Mouse (Mus musculus) forebrain, embryonic 12.5 days (tissue): Measurements from ENCODE around the gene Skap2. TPM values are rescaled to one million over a fixed set of nuclear protein-coding genes. Genes with fewer than 3 reads are reported as not detected.

ENCODE experiments used
- ATAC-seq: fragments of 200-750 bp; cut with Nextera tagmentation; 2 replicates; pipeline ENCODE4 v1.8.0; 2017; ENCODE audit warnings: moderate TSS enrichment; ENCODE audit not compliant: low FRiP score
- H3K27ac ChIP-seq: fragments of 300-500 bp; sonication (generic); 2 replicates; pipeline ENCODE4 v1.5.1; 2016; ENCODE audit warnings: mild to moderate bottlenecking
- H3K27me3 ChIP-seq: fragments of 300-500 bp; sonication (generic); 2 replicates; pipeline ENCODE4 v1.6.1; 2016; ENCODE audit warnings: mild to moderate bottlenecking
- H3K36me3 ChIP-seq: fragments of 300-500 bp; sonication (generic); replicated peaks from 2 replicates; pipeline ENCODE4 v1.6.1; 2016; ENCODE audit warnings: mild to moderate bottlenecking
- H3K4me1 ChIP-seq: fragments of 300-500 bp; sonication (generic); 2 replicates; pipeline ENCODE4 v1.6.1; 2016
- H3K4me2 ChIP-seq: fragments of 300-500 bp; sonication (generic); 2 replicates; pipeline ENCODE4 v1.6.1; 2016; ENCODE audit warnings: mild to moderate bottlenecking, moderate library complexity
- H3K4me3 ChIP-seq: fragments of 300-500 bp; sonication (generic); replicated peaks from 2 replicates; pipeline ENCODE4 v1.5.1; 2016; ENCODE audit warnings: mild to moderate bottlenecking
- H3K9ac ChIP-seq: fragments of 300-500 bp; sonication (generic); 2 replicates; pipeline ENCODE4 v1.6.1; 2016; ENCODE audit warnings: mild to moderate bottlenecking
- H3K9me3 ChIP-seq: fragments of 300-500 bp; sonication (generic); 2 replicates; pipeline ENCODE4 v1.6.1; 2016
- whole genome bisulfite sequencing: fragments of 180-500 bp; shearing (Covaris S2); methylation state at CpG from one replicate; pipeline ENCODE4 v1.1.7; 2016; 5-methylcytosine and 5-hydroxymethylcytosine counted together
- polyA plus RNA-seq: library from polyadenylated mRNA; unstranded; fragments of >200 nt; fragmentation: Nextera tagmentation; extraction: Ambion mirVana; gene quantifications from 2 replicates; pipeline ENCODE4 v1.2.1, GENCODE M21; 2016

The Skap2 gene
- polyA plus RNA-seq, 1 experiment from 2014 or later: 6.6 TPM

DNA sequence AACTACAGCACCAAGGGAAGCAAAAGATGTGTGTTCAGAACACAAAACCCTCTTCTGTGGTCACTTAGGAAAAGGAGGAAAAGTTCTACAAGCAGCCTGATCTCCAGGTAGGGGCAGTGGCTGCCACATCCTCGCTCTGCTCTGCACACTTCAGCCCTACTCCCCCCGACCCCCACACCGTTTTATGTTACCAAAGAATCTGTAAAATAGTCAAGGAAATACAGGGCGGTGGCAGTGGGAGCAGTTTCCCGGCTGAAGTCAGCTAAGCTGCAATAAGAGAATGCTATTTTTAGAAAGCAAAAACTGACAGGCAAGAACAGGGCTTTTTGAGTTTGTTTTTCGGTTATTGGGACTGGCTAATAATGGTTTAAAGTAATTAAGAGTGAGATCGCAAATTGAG is 160.8 kb downstream of the Skap2 start:
- peaks cover 48% of the 10 kb centered on the region for H3K4me1 ChIP-seq
- no peak overlapping the region for H3K9ac ChIP-seq
- H3K27me3 ChIP-seq: peaks cover 39% of the 10 kb centered on the region
- H3K27ac ChIP-seq: no peak overlapping the region
- no peaks in the 10 kb centered on the region for H3K36me3 ChIP-seq
- WGBS: 45% methylated on average over 7 of the region's 7 CpGs
- H3K4me2 ChIP-seq: no peak overlapping the region
- no peaks in the 10 kb centered on the region for H3K9me3 ChIP-seq
- no peak for ATAC-seq
- H3K4me3 ChIP-seq: no peak overlapping the region

DNA sequence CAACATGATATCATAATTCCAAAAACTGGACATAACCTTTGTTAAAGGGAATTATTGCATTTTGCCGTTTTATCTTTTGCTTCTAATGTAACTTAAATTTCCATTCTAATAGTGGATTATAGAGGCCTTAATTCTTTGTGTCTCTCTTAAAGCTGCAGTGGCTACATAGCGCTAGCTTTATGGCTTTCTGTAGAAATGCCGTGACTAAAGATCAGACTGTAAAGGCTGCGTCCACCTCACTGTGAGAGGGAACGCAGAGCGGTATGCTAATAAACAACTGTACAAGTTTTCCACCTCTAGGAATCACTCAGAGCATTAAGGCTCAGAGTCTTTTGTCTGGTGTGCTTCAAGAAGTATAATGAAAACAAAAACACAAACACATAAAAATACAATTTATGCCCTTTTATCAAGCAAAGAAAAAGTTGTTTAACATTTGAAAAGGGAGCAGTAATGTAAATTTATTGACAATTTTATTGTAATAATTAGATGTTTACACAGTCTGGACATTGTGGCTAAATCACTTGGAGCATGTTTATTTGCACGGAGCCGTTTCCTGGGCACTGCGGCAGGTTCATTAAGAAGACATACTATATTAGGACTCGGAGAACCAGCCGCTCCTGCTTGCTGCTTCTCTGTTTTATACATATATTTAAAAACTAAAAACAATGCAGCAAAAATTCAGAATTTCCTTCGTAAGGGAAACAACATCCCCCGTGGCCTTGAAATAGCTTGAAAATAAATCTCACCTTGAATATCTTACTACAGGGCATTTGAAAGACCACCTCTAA is 162.1 kb downstream of the Skap2 start:
- Histone ChIP-seq H3K4me1 (peaks cover 48% of the 10 kb centered on the region), H3K4me2 (peak overlapping the region; percentile 46), H3K4me3 (0 out of 2 replicates have a peak overlapping the region, but pooled peaks have one; percentile 0), H3K9me3 (no peaks in the 10 kb centered on the region), H3K27ac (peak overlapping the region; percentile 86), H3K27me3 (peaks cover 39% of the 10 kb centered on the region), H3K36me3 (no peaks in the 10 kb centered on the region), H3K9ac (no peak overlapping the region)
- no peak for ATAC-seq
- WGBS: 45% methylated on average over 13 of the region's 13 CpGs

DNA sequence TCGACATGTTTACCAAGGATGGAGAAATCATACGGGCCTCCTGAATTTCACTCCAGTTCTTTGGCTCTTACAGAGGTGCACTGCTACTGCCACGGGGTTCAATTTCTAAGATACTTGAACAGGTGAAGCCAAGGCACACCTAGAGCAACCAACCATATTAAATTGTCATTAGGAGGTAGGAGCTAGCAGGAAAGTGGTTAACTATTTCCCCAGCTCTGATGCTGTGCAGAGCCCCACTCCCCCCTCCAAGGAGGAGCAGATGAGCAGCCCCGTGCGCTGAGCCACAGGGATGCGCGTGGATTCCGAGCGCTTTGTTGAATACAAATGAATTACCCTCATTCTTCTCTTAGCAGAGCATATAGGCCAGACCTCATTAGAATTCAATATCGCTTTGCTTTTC is 162.8 kb downstream of the Skap2 start:
- Histone ChIP-seq H3K4me1 (peaks cover 49% of the 10 kb centered on the region), H3K27ac (peak overlapping the region; percentile 86), H3K4me2 (peak overlapping the region; percentile 46), H3K9ac (no peak overlapping the region), H3K36me3 (no peaks in the 10 kb centered on the region), H3K4me3 (0 out of 2 replicates have a peak overlapping the region, but pooled peaks have one; percentile 0), H3K27me3 (peaks cover 32% of the 10 kb centered on the region), H3K9me3 (no peaks in the 10 kb centered on the region)
- ATAC-seq: peak; percentile 80
- WGBS: 12% methylated on average over 10 of the region's 10 CpGs

DNA sequence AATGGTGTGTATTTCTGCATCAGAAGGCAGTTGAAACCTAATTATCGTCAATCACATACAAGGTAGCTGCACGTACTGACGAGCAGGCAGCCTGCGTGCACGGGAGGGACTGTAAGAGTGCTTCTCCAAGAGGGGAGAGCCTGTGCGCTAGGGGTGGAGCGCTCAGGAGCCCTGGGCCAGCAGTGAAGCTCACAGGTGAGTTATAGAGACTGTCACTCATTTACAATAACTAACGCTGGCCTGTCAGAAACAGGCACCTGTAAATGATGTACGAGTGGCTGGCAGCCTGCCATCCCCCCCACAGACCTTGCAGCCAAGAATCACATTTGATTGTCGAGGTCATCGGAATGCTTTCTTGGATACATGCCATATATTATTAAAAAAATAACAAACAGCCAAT is 168.2 kb downstream of the Skap2 start:
- WGBS: 48% methylated on average over 11 of the region's 11 CpGs
- no peak overlapping the region for H3K27ac ChIP-seq
- peak; percentile 59; the same call in 1 of the 2 replicates for ATAC-seq
- peaks cover 44% of the 10 kb centered on the region for H3K4me1 ChIP-seq
- no peak overlapping the region for H3K9ac ChIP-seq
- H3K4me2 ChIP-seq: no peak overlapping the region
- no peak overlapping the region for H3K4me3 ChIP-seq
- H3K9me3 ChIP-seq: no peaks in the 10 kb centered on the region
- H3K27me3 ChIP-seq: peaks cover 12% of the 10 kb centered on the region
- no peaks in the 10 kb centered on the region for H3K36me3 ChIP-seq

DNA sequence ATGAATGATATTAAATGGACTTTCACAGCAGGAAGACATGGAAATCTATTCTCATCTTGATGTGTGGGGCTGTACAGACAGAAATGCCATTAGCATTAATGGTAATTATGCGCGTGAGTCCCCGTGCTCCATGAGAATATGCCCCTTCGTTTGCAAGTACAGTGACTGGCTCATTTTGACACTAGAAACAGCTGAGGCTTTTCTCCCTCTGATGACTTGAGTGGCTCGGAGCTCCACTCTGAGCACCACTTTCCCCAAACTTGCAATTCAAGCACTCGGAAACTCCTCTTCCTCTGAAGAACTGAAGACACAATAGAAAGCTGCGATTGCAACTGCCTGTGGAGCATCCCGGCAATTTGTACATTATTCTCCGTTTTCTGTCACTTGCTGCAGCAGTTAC is 169.3 kb downstream of the Skap2 start:
- no peaks in the 10 kb centered on the region for H3K9me3 ChIP-seq
- ATAC-seq: no peak
- H3K4me2 ChIP-seq: no peak overlapping the region
- no peaks in the 10 kb centered on the region for H3K36me3 ChIP-seq
- 0 out of 2 replicates have a peak overlapping the region, but pooled peaks have one; percentile 36 for H3K27ac ChIP-seq
- H3K4me1 ChIP-seq: peaks cover 34% of the 10 kb centered on the region
- H3K9ac ChIP-seq: no peak overlapping the region
- H3K4me3 ChIP-seq: no peak overlapping the region
- H3K27me3 ChIP-seq: peaks cover 15% of the 10 kb centered on the region
- WGBS: 68% methylated on average over 9 of the region's 9 CpGs

DNA sequence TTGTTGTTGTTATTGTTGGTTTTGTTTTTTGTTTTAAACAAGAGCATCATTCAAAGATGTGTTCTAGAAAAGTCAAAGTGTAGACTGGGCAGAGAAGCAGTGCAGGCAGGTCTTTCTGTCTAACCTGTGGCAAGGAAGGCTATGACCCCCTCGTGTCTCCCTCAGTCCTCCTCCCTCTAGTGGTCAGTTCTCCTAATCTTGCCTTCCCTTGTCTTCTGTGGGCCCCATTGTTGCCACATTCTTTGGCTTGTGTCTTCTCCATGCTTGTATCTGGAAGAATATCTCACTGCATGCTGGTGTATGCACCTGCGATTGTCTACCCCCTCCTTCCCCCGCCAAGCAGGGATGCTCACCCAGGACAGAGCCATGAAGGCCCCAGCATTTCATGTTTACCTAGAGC is 174.2 kb downstream of the Skap2 start:
- Histone ChIP-seq H3K27ac (no peak overlapping the region), H3K9ac (no peak overlapping the region), H3K9me3 (no peaks in the 10 kb centered on the region), H3K4me2 (no peak overlapping the region), H3K4me1 (peaks cover 5% of the 10 kb centered on the region), H3K36me3 (no peaks in the 10 kb centered on the region), H3K27me3 (peaks cover 6% of the 10 kb centered on the region; the same call in 1 of the 2 replicates), H3K4me3 (no peak overlapping the region)
- ATAC-seq: no peak
- 73% methylated on average over 3 of the region's 3 CpGs for WGBS

DNA sequence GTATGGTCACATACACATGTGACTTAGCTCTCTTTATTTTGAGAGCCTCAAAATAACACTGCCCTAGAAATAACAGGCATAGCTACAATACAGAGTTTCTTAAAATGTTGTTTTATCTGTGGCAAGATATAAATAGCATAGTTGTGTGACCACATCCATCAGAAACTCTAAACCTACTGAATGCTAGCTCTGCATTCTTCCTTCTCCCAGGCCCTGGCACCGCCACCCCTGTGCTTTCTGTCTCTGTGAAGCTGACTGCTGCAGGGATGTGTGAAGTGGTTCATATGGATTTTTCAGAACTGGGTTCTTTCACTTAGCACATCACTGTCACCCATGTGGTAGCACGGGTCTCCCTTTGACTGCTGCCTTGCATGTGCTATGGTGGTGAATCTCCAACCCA is 179.0 kb downstream of the Skap2 start:
- Histone ChIP-seq H3K4me1 (0 out of 2 replicates have a peak, but pooled peaks cover 6% of the 10 kb centered on the region), H3K27me3 (peaks cover 3% of the 10 kb centered on the region; the same call in 1 of the 2 replicates), H3K36me3 (no peaks in the 10 kb centered on the region), H3K4me2 (no peak overlapping the region), H3K4me3 (no peak overlapping the region), H3K27ac (no peak overlapping the region), H3K9me3 (no peaks in the 10 kb centered on the region), H3K9ac (no peak overlapping the region)
- 88% methylated on average over 2 of the region's 2 CpGs for WGBS
- ATAC-seq: no peak

DNA sequence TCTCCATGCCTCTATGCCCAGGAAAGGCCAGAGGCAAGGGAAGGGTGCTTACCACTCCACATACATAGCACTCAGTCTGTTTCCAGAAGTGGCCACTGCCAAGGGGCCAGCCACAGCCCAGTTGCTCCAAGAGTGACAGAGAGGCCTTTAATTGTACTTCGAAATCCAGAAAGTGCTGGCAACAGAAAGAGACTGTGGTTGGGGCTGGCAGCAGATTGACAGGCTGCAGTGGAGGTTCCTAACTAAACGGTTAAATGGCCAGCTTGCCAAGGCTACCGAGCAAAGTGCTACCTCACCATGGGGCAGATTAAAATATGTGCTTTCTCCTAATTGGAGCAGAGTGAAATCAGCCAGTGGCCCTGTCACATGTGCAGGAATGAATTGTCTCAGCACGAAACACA is 186.7 kb downstream of the Skap2 start:
- Histone ChIP-seq H3K27ac (no peak overlapping the region), H3K4me1 (0 out of 2 replicates have a peak, but pooled peaks cover 7% of the 10 kb centered on the region), H3K9ac (no peak overlapping the region), H3K4me2 (no peak overlapping the region), H3K36me3 (no peaks in the 10 kb centered on the region), H3K4me3 (no peak overlapping the region), H3K27me3 (peaks cover 3% of the 10 kb centered on the region; the same call in 1 of the 2 replicates), H3K9me3 (no peaks in the 10 kb centered on the region; the same call in 1 of the 2 replicates)
- WGBS: 39% methylated on average over 4 of the region's 4 CpGs
- ATAC-seq: no peak

DNA sequence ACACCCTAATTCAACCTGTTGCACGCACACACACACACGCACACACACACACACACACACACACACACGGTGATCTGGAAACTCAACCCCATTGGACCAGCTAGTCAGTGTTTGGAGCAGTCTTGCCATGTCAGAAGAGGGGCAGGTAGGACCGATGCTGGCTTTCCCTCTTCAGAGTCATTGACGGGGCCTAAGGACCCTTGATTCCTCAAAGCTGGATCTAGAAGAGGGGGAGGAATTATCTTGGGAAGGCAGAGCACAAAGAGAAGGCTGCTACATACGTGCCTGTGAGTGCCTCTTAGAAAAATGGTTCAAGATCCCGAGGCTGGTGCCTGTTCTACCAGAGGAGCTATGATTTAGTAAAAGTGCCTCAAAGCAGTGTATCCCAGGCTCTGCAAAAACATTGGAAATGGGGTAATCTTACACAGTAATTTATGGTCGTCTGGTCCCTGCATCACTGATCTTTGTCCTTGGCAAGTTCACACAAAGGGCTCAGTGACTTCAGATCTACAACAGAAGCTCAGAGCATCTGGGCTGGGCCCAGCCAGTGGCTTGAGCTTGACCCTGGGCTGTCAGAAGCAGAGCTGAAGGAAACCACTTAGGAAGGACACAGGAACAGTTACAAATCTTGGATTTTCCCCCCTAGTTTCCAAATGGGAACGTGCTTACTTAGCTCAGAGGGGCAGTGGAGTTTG is 188.1 kb downstream of the Skap2 start:
- WGBS: 78% methylated on average over 9 of the region's 9 CpGs

DNA sequence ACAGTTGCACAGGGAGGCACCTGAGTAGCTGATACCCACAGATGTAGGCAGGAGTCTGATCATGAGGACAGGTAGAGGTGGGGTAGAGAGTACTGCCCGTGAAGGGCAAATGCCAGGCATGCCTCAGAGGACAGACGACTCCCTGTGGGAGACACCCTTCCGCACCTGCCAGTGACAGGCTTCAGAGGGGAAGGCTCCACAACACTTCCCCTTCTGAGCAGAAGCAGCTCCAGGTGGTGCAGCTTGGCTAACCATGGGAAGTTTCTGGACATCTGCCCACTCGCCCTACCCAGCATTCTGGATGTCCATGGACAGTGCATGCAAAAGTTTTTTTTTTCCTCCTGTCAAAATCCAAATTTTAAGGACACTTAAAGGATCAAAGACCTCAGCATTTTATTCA is 190.3 kb downstream of the Skap2 start:
- no peak for ATAC-seq
- no peaks in the 10 kb centered on the region for H3K36me3 ChIP-seq
- no peak overlapping the region for H3K4me3 ChIP-seq
- H3K9me3 ChIP-seq: peaks cover 11% of the 10 kb centered on the region; the same call in 1 of the 2 replicates
- H3K9ac ChIP-seq: no peak overlapping the region
- no peaks in the 10 kb centered on the region for H3K27me3 ChIP-seq
- H3K4me2 ChIP-seq: no peak overlapping the region
- 0 out of 2 replicates have a peak, but pooled peaks cover 7% of the 10 kb centered on the region for H3K4me1 ChIP-seq
- WGBS: 85% methylated on average over 4 of the region's 4 CpGs
- H3K27ac ChIP-seq: no peak overlapping the region

More for the DNA sequence above, 188.1 kb downstream of the Skap2 start:
- H3K9me3 ChIP-seq: no peaks in the 10 kb centered on the region; the same call in 1 of the 2 replicates
- no peak for ATAC-seq
- no peak overlapping the region for H3K27ac ChIP-seq
- H3K4me1 ChIP-seq: 0 out of 2 replicates have a peak, but pooled peaks cover 7% of the 10 kb centered on the region
- H3K4me2 ChIP-seq: no peak overlapping the region
- no peaks in the 10 kb centered on the region for H3K36me3 ChIP-seq
- H3K27me3 ChIP-seq: peaks cover 3% of the 10 kb centered on the region; the same call in 1 of the 2 replicates
- H3K9ac ChIP-seq: no peak overlapping the region
- H3K4me3 ChIP-seq: no peak overlapping the region

DNA sequence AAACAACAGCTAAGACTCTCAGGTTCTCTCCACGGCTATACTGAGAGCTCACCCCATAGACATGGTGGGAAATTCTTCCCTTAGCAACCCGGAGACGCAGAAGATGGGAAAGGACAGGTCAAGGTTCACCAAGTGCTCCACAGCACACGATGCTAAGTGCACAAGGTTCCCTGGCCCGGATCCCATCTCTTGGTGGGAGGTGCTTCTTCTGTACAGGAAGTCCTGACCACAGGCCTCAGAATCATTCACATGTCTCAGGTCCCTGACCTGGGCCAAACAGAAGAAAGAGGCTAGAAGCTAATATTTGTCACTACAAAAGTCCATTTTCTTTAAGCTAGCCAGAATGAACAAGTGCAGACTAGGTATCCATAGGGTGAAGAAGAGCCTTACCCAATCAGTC is 191.5 kb downstream of the Skap2 start:
- Histone ChIP-seq H3K9ac (no peak overlapping the region), H3K27ac (no peak overlapping the region), H3K27me3 (no peaks in the 10 kb centered on the region), H3K4me2 (no peak overlapping the region), H3K36me3 (no peaks in the 10 kb centered on the region), H3K4me3 (no peak overlapping the region), H3K4me1 (0 out of 2 replicates have a peak, but pooled peaks cover 7% of the 10 kb centered on the region), H3K9me3 (peaks cover 11% of the 10 kb centered on the region; the same call in 1 of the 2 replicates)
- ATAC-seq: no peak
- WGBS: 82% methylated on average over 5 of the region's 5 CpGs

DNA sequence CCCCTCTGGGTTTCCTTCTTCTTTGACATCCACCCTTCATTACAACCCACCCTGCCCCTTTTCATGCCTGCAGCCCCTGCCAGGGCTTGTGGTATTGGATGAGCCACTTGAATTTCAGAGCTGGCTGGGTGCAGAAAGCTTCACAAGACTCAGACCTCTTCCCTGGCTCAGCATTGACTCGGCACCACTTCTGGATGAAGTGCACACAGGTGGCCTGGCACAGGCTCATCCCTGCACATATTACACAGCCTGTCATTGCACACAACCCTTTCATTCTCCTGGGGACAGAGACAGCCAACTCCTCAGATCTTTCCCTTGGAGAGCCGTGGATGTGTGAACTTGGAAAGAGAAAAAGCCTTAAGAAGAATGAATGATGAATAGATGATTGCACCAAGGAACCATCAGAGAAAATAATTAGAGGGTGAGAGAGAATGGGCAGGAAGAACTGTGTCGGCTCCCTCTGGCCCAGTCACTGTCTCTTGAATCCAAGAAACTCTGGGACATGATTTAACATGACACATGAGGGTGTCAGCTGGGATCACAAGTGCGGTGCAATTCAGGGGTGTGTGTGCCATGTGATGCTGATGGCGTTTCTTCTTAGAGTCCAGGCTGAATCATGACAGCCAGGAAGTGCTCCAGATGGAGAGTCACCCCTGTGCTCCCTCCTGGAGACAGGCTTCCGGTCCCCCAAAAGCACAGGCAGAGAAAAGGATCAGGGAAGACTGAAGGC is 195.3 kb downstream of the Skap2 start:
- no peak overlapping the region for H3K4me2 ChIP-seq
- no peak overlapping the region for H3K9ac ChIP-seq
- ATAC-seq: no peak
- no peak overlapping the region for H3K4me3 ChIP-seq
- H3K9me3 ChIP-seq: 0 out of 2 replicates have a peak, but pooled peaks cover 11% of the 10 kb centered on the region
- H3K36me3 ChIP-seq: no peaks in the 10 kb centered on the region
- no peak overlapping the region for H3K27ac ChIP-seq
- H3K4me1 ChIP-seq: no peaks in the 10 kb centered on the region
- WGBS: 82% methylated on average over 6 of the region's 6 CpGs
- H3K27me3 ChIP-seq: no peaks in the 10 kb centered on the region
